Mouse (Mus musculus) hindbrain, embryonic 11.5 days (tissue): ENCODE measurements around the gene Esrrb. TPM values are rescaled to one million over a fixed set of nuclear protein-coding genes. Genes with fewer than 3 reads are reported as not detected.

ENCODE experiments used
- ATAC-seq: fragments of 200-750 bp; cut with Nextera tagmentation; 2 replicates; pipeline ENCODE4 v1.8.0; 2017; ENCODE audit warnings: mild to moderate bottlenecking, moderate TSS enrichment, moderate library complexity; ENCODE audit not compliant: low FRiP score
- DNase-seq: peaks from one replicate; pipeline ENCODE4 v3.0.0-alpha.2; 2015; ENCODE audit warnings: low spot score
- H3K27ac ChIP-seq: fragments of 300-500 bp; sonication (generic); 2 replicates; pipeline ENCODE4 v1.5.1; 2014; ENCODE audit warnings: mild to moderate bottlenecking, low read depth, low read length
- H3K27me3 ChIP-seq: fragments of 300-500 bp; sonication (generic); 2 replicates; pipeline ENCODE4 v1.6.1; 2014; ENCODE audit warnings: mild to moderate bottlenecking, low read length, moderate library complexity, mixed read lengths; ENCODE audit not compliant: control insufficient read depth, insufficient read depth
- H3K36me3 ChIP-seq: fragments of 300-500 bp; sonication (generic); 2 replicates; pipeline ENCODE4 v1.6.1; 2014; ENCODE audit warnings: mild to moderate bottlenecking, low read length, moderate library complexity, mixed read lengths; ENCODE audit not compliant: control insufficient read depth, insufficient read depth
- H3K4me1 ChIP-seq: fragments of 300-500 bp; sonication (generic); replicated peaks from 2 replicates; pipeline ENCODE4 v1.6.1; 2014; ENCODE audit warnings: low read length, mixed read lengths; ENCODE audit not compliant: control insufficient read depth, insufficient read depth
- H3K4me2 ChIP-seq: fragments of 300-500 bp; sonication (generic); replicated peaks from 2 replicates; pipeline ENCODE4 v1.6.1; 2014; ENCODE audit warnings: mild to moderate bottlenecking, low read depth, low read length
- H3K4me3 ChIP-seq: fragments of 300-500 bp; sonication (generic); 2 replicates; pipeline ENCODE4 v1.5.1; 2014; ENCODE audit warnings: low read depth, low read length
- H3K9ac ChIP-seq: fragments of 300-500 bp; sonication (generic); 2 replicates; pipeline ENCODE4 v1.6.1; 2014; ENCODE audit warnings: low read depth, low read length
- H3K9me3 ChIP-seq: fragments of 300-500 bp; sonication (generic); 2 replicates; pipeline ENCODE4 v1.6.1; 2016; ENCODE audit warnings: low read length; ENCODE audit not compliant: control insufficient read depth
- WGBS: fragments of 180-500 bp; shearing (Covaris S2); extraction: QIAGEN DNeasy Blood & Tissue Kit; methylation state at CpG from one replicate; pipeline ENCODE4 v1.1.7; 2014; 5-methylcytosine and 5-hydroxymethylcytosine counted together
- polyA plus RNA-seq: library from polyadenylated mRNA; unstranded; fragments of >200 nt; fragmentation: Nextera tagmentation; extraction: Ambion mirVana; gene quantifications from 2 replicates; pipeline ENCODE4 v1.2.1, GENCODE M21; 2014

Gene Esrrb
- polyA plus RNA-seq, 1 experiment from 2014 or later: 0.91 TPM

GRCm38 (mm10) chr12:86387671-86388270 is 26.9 kb downstream of the Esrrb start:
- Histone ChIP-seq H3K4me2 (no peak overlapping the region), H3K4me3 (no peak overlapping the region), H3K4me1 (peaks cover 5% of the 10 kb centered on the region), H3K36me3 (no peaks in the 10 kb centered on the region), H3K9ac (no peak overlapping the region), H3K9me3 (no peaks in the 10 kb centered on the region), H3K27me3 (no peaks in the 10 kb centered on the region), H3K27ac (no peak overlapping the region)
- DNase-seq (no peak), ATAC-seq (no peak)
- 59% methylated on average over 10 of the region's 10 CpGs for WGBS

- H3K27ac ChIP-seq: no peak overlapping the region
- no peaks in the 10 kb centered on the region for H3K9me3 ChIP-seq
- DNase-seq (no peak), ATAC-seq (no peak)
- WGBS: 88% methylated on average over 12 of the region's 12 CpGs
- no peaks in the 10 kb centered on the region for H3K36me3 ChIP-seq
- no peaks in the 10 kb centered on the region for H3K27me3 ChIP-seq
- H3K4me3 ChIP-seq: no peak overlapping the region
- H3K4me1 ChIP-seq: no peaks in the 10 kb centered on the region
- no peak overlapping the region for H3K9ac ChIP-seq
- H3K4me2 ChIP-seq: no peak overlapping the region
Observed at GRCm38 (mm10) chr12:86394773-86395172, 33.9 kb downstream of the Esrrb start.

GRCm38 (mm10) chr12:86395326-86395725 is 34.4 kb downstream of the Esrrb start:
- H3K27me3 ChIP-seq: no peaks in the 10 kb centered on the region
- no peaks in the 10 kb centered on the region for H3K9me3 ChIP-seq
- no peak overlapping the region for H3K9ac ChIP-seq
- no peaks in the 10 kb centered on the region for H3K36me3 ChIP-seq
- ATAC-seq: no peak
- 63% methylated on average over 7 of the region's 7 CpGs for WGBS
- no peak for DNase-seq
- no peak overlapping the region for H3K4me2 ChIP-seq
- no peak overlapping the region for H3K4me3 ChIP-seq
- no peaks in the 10 kb centered on the region for H3K4me1 ChIP-seq
- no peak overlapping the region for H3K27ac ChIP-seq

- no peak for ATAC-seq
- no peaks in the 10 kb centered on the region for H3K4me1 ChIP-seq
- 31% methylated on average over 8 of the region's 8 CpGs for WGBS
Observed at GRCm38 (mm10) chr12:86398762-86399161, 37.8 kb downstream of the Esrrb start.

GRCm38 (mm10) chr12:86402718-86403117 is 41.8 kb downstream of the Esrrb start:
- ATAC-seq: no peak; the same call in 1 of the 2 replicates

More at GRCm38 (mm10) chr12:86398762-86399161, 37.8 kb downstream of the Esrrb start:
- no peak overlapping the region for H3K9ac ChIP-seq
- no peaks in the 10 kb centered on the region for H3K36me3 ChIP-seq
- H3K4me3 ChIP-seq: no peak overlapping the region
- no peaks in the 10 kb centered on the region for H3K27me3 ChIP-seq
- no peak overlapping the region for H3K4me2 ChIP-seq
- no peaks in the 10 kb centered on the region for H3K9me3 ChIP-seq
- DNase-seq: no peak
- no peak overlapping the region for H3K27ac ChIP-seq

GRCm38 (mm10) chr12:86421490-86421904 is 60.6 kb downstream of the Esrrb start:
- under 1% methylated on average over 27 of the region's 37 CpGs for WGBS
- Histone ChIP-seq H3K27ac (no peak overlapping the region), H3K4me3 (peak overlapping the region; percentile 50)

More at GRCm38 (mm10) chr12:86402718-86403117, 41.8 kb downstream of the Esrrb start:
- no peak overlapping the region for H3K27ac ChIP-seq
- WGBS: 9% methylated on average over 21 of the region's 21 CpGs
- no peaks in the 10 kb centered on the region for H3K9me3 ChIP-seq
- peak overlapping the region; percentile 17; the same call in 1 of the 2 replicates for H3K4me2 ChIP-seq
- H3K9ac ChIP-seq: no peak overlapping the region
- DNase-seq: peak; percentile 91
- no peak overlapping the region for H3K4me3 ChIP-seq
- H3K27me3 ChIP-seq: no peaks in the 10 kb centered on the region
- H3K36me3 ChIP-seq: no peaks in the 10 kb centered on the region
- H3K4me1 ChIP-seq: no peaks in the 10 kb centered on the region

GRCm38 (mm10) chr12:86422166-86422910 is 61.4 kb downstream of the Esrrb start:
- H3K9ac ChIP-seq: peak overlapping the region; percentile 42; the same call in 1 of the 2 replicates
- H3K27me3 ChIP-seq: peaks cover 55% of the 10 kb centered on the region

More at GRCm38 (mm10) chr12:86421490-86421904, 60.6 kb downstream of the Esrrb start:
- Histone ChIP-seq H3K27me3 (peaks cover 53% of the 10 kb centered on the region), H3K9me3 (no peaks in the 10 kb centered on the region), H3K4me1 (peaks cover 8% of the 10 kb centered on the region), H3K9ac (peak overlapping the region; percentile 42), H3K4me2 (peak overlapping the region; percentile 84), H3K36me3 (no peaks in the 10 kb centered on the region)
- DNase-seq (peak; percentile 72), ATAC-seq (peak; percentile 85)

GRCm38 (mm10) chr12:86423102-86423501 is 62.2 kb downstream of the Esrrb start:
- no peak for ATAC-seq
- Histone ChIP-seq H3K4me1 (peaks cover 8% of the 10 kb centered on the region), H3K27me3 (peaks cover 55% of the 10 kb centered on the region), H3K36me3 (no peaks in the 10 kb centered on the region), H3K9ac (no peak overlapping the region), H3K9me3 (no peaks in the 10 kb centered on the region), H3K4me3 (no peak overlapping the region), H3K4me2 (no peak overlapping the region), H3K27ac (no peak overlapping the region)
- peak; percentile 32 for DNase-seq
- 5% methylated on average over 13 of the region's 13 CpGs for WGBS

More at GRCm38 (mm10) chr12:86422166-86422910, 61.4 kb downstream of the Esrrb start:
- H3K9me3 ChIP-seq: no peaks in the 10 kb centered on the region
- peak overlapping the region; percentile 84 for H3K4me2 ChIP-seq
- H3K4me3 ChIP-seq: peak overlapping the region; percentile 50
- 2% methylated on average over 59 of the region's 59 CpGs for WGBS
- DNase-seq: peak; percentile 55
- no peaks in the 10 kb centered on the region for H3K36me3 ChIP-seq
- peaks cover 8% of the 10 kb centered on the region for H3K4me1 ChIP-seq
- H3K27ac ChIP-seq: no peak overlapping the region
- ATAC-seq: no peak
